In the genomic region with DNA sequence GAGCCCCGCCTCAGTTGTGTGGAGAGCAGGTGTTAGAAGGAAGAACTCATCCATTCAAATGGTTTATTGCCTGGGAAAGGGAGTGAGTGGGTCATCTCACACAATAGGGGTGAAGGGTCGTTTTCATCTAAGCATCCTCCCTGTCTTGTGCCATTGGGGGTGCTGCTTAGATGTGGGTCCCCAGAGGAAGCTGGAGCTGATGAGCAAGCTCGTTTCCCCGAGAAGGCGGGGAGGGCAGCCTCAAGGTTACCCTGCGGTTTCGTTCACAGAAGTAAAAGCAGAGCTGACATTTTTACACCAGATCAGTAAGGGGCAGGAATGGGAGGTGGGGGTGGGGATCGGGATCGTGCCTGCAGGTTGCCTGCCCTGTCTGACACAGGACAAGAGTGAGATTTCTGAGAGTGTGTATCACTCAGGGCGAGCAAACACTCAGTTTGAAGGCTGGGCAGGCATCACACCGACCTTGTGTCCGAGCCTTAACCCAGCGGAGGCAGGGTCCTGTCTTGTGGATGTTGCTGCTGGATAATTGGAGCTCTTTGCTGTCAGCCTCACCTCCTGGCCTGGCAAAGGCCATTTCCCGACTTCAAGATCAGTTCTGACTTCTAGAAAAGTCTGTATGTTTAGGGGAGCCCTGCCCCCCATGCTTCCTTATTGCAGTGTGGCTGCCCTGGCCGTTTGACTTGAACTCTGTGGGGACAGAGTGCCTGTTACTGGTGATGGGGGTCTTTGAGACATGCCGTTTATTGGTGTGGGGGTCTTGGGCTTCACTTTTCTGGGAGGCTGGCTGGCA, we compare ENCODE assay signal across 8 mouse cellular contexts. TPM values are rescaled to one million over a fixed set of nuclear protein-coding genes. Genes with fewer than 3 reads are reported as not detected.
A peak's percentile ranks its signal among the peaks of the same experiment; 100 is the strongest.
DNase-seq lines count a peak whose midpoint lies in the region; ATAC-seq and TF ChIP-seq lines count a peak whose summit lies in the region.

No protein-coding gene starts in this region.

- TF ChIP-seq CTCF in kidney, adult 2 months (conservative IDR thresholded peaks at IDR 0.05; ENCODE audit: insufficient read depth, insufficient read length, low read depth, low read length), result no peak
- no peak for TF ChIP-seq CTCF in liver, postnatal 0 days (IDR thresholded peaks at IDR 0.05; ENCODE audit: low read depth)

- no peaks in the 10 kb centered on the region for H3K36me3 ChIP-seq in kidney, adult 2 months (ENCODE audit: control insufficient read depth, insufficient read depth, low read length)
- H3K36me3 ChIP-seq in forebrain, embryonic 14.5 days (ENCODE audit: control insufficient read depth, insufficient read depth, low read length), result 0 out of 2 replicates have a peak, but pooled peaks cover 7% of the 10 kb centered on the region
- H3K36me3 ChIP-seq in liver, postnatal 0 days (replicated peaks; ENCODE audit: insufficient read depth, low read length), result no peaks in the 10 kb centered on the region

- peak overlapping the region; percentile 83 for H3K9ac ChIP-seq in forebrain, embryonic 14.5 days (ENCODE audit: low read length)
- H3K9ac ChIP-seq in liver, postnatal 0 days (replicated peaks), result peak overlapping the region; percentile 75

- TF ChIP-seq EP300 in liver, postnatal 0 days (IDR thresholded peaks at IDR 0.05; ENCODE audit: low read depth), result no peak

- peak overlapping the region; percentile 71; the same call in 1 of the 2 replicates for H3K4me3 ChIP-seq in kidney, adult 2 months (ENCODE audit: insufficient read depth, low read depth, low read length)
- H3K4me3 ChIP-seq in forebrain, embryonic 14.5 days (ENCODE audit: low read depth, low read length), result peak overlapping the region; percentile 70
- peak overlapping the region; percentile 69 for H3K4me3 ChIP-seq in liver, postnatal 0 days (ENCODE audit: low read depth, low read length)

- WGBS in kidney, adult 2 months, result 32% methylated on average over 16 of the region's 16 CpGs
- 25% methylated on average over 16 of the region's 16 CpGs for WGBS in forebrain, embryonic 14.5 days
- WGBS in liver, postnatal 0 days (ENCODE audit: insufficient replicate concordance), result 19% methylated on average over 16 of the region's 16 CpGs

- ATAC-seq in forebrain, embryonic 14.5 days, result no peak
- ATAC-seq in liver, postnatal 0 days, result no peak

- H3K27me3 ChIP-seq in kidney, adult 2 months (replicated peaks; ENCODE audit: control insufficient read depth, insufficient read depth, low read length), result no peaks in the 10 kb centered on the region
- H3K27me3 ChIP-seq in forebrain, embryonic 14.5 days (replicated peaks; ENCODE audit: control insufficient read depth, insufficient read depth, low read length), result peaks cover 5% of the 10 kb centered on the region; the same call in 1 of the 2 replicates
- H3K27me3 ChIP-seq in liver, postnatal 0 days (ENCODE audit: insufficient read depth, low read length), result peaks cover 10% of the 10 kb centered on the region; the same call in 1 of the 2 replicates

- TF ChIP-seq POLR2A in kidney, adult 2 months (IDR thresholded peaks at IDR 0.05; ENCODE audit: low read depth, low read length), result no peak

- no peak for DNase-seq in kidney, adult 2 months
- no peak for DNase-seq in kidney, postnatal 25 days
- peak; percentile 16 for DNase-seq in R1 (ENCODE audit: low read depth, low spot score)
- no peak for DNase-seq in forebrain, embryonic 14.5 days (ENCODE audit: low spot score)
- DNase-seq in liver, postnatal 0 days, result no peak
- peak; percentile 48 to 49 for DNase-seq in thymus, postnatal 10 days (ENCODE audit: low spot score in 2 of 2)
- no peak for DNase-seq in layer of hippocampus, adult 8-10 months (ENCODE audit: low spot score in 2 of 2)
- no peak for DNase-seq in kidney, postnatal 10 days

- H3K27ac ChIP-seq in kidney, adult 2 months (ENCODE audit: insufficient read depth, low read depth, low read length), result no peak overlapping the region
- no peak overlapping the region for H3K27ac ChIP-seq in forebrain, embryonic 14.5 days (ENCODE audit: low read depth, low read length)
- H3K27ac ChIP-seq in liver, postnatal 0 days (ENCODE audit: low read depth), result no peak overlapping the region

- no peaks in the 10 kb centered on the region; the same call in 1 of the 2 replicates for H3K4me1 ChIP-seq in kidney, adult 2 months (ENCODE audit: control insufficient read depth, insufficient read depth, low read length)
- H3K4me1 ChIP-seq in forebrain, embryonic 14.5 days (ENCODE audit: control insufficient read depth, insufficient read depth, low read length), result peaks cover 6% of the 10 kb centered on the region
- peaks cover 22% of the 10 kb centered on the region for H3K4me1 ChIP-seq in liver, postnatal 0 days (ENCODE audit: insufficient read depth)

- H3K4me2 ChIP-seq in forebrain, embryonic 14.5 days (ENCODE audit: low read length), result peak overlapping the region; percentile 81
- peak overlapping the region; percentile 93 for H3K4me2 ChIP-seq in liver, postnatal 0 days (ENCODE audit: low read depth, low read length)

- H3K9me3 ChIP-seq in forebrain, embryonic 14.5 days (replicated peaks; ENCODE audit: control insufficient read depth, low read length), result no peaks in the 10 kb centered on the region
- H3K9me3 ChIP-seq in liver, postnatal 0 days (ENCODE audit: low read length), result no peaks in the 10 kb centered on the region

RNA-seq across cellular contexts. Expression of a gene that starts 1.2 kb away (rescaled TPM):
- 80.2 and 90.1 TPM in 2 replicates for polyA plus RNA-seq in kidney, adult 2 months (2012; rRNA removed)
- 168 and 208 TPM in 2 replicates for polyA plus RNA-seq in forebrain, embryonic 14.5 days (2014; fragmentation: Nextera tagmentation; extraction: Ambion mirVana)
- polyA plus RNA-seq in liver, postnatal 0 days (2015; fragmentation: Nextera tagmentation; extraction: Ambion mirVana), result 10.7 and 12.0 TPM in 2 replicates
- total RNA-seq in layer of hippocampus, adult 8-10 months (2022), result 100 to 1,000 TPM; 297 to 327 (median 321) TPM

RNA-seq across cellular contexts. Expression of a gene that starts 20.4 kb away (rescaled TPM):
- 0.81 and 1.0 TPM in 2 replicates for polyA plus RNA-seq in kidney, adult 2 months (2012; rRNA removed)
- polyA plus RNA-seq in forebrain, embryonic 14.5 days (2014; fragmentation: Nextera tagmentation; extraction: Ambion mirVana), result not detected in 2 replicates
- not detected in 2 replicates for polyA plus RNA-seq in liver, postnatal 0 days (2015; fragmentation: Nextera tagmentation; extraction: Ambion mirVana)
- total RNA-seq in layer of hippocampus, adult 8-10 months (2022), result not detected

RNA-seq across cellular contexts. Expression of a gene that starts 26.9 kb away (rescaled TPM):
- polyA plus RNA-seq in kidney, adult 2 months (2012; rRNA removed), result 48.3 and 57.5 TPM in 2 replicates
- 0.19 TPM in 1 of 2 replicates, not detected in the other for polyA plus RNA-seq in forebrain, embryonic 14.5 days (2014; fragmentation: Nextera tagmentation; extraction: Ambion mirVana)
- 1.8 and 2.2 TPM in 2 replicates for polyA plus RNA-seq in liver, postnatal 0 days (2015; fragmentation: Nextera tagmentation; extraction: Ambion mirVana)
- total RNA-seq in layer of hippocampus, adult 8-10 months (2022), result 1 to 10 TPM; 2.9 to 3.0 (median 3.0) TPM

Comparison
In these comparisons a context has a peak if more than half of its experiments do, and no peak if none do; other contexts are left out.
1. DNase-seq: peak in R1 (single experiment) and thymus, postnatal 10 days (2 of 2); none in kidney, adult 2 months (single experiment), kidney, postnatal 25 days (0 of 2), forebrain, embryonic 14.5 days (single experiment), liver, postnatal 0 days (single experiment), layer of hippocampus, adult 8-10 months (0 of 2) and kidney, postnatal 10 days (single experiment).
2. RNA of a gene that starts 26.9 kb away (polyA plus RNA-seq): 48.3 to 57.5 TPM in kidney, adult 2 months; 1.8 to 2.2 TPM in liver, postnatal 0 days and 0.19 TPM in forebrain, embryonic 14.5 days; every median in the first group is over 10 times any median in the second.
3. Peak in every context shown above with its lines, with median percentiles within 50 percentile points of each other: H3K4me3 ChIP-seq.